Mouse (Mus musculus): ENCODE results near the gene Tiparp. TPM values are rescaled to one million over a fixed set of nuclear protein-coding genes. Genes with fewer than 3 reads are reported as not detected.

The Tiparp gene
- polyA plus RNA-seq, 1 experiment from 2014 or later, result 39.0 TPM

DNA sequence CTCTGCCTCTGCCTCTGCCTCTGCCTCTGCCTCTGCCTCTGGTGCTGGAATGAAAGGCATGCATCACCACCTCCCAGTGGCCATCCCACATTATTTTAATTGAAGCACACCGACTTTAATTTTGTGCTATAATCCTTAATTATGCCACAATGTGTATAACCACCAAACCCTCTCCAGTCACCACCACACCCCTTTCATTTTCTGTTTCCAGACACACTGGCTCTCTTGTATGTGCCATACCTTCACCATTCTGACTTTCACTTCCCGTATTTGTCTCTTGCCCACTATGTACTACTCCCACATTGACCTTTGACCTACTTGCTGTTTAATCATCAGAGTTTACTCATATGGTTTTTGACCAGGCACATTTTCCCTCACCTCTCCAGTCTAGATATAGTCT, 12.5 kb upstream of the Tiparp start:
- ATAC-seq (ENCODE audit: insufficient number of reproducible peaks, low FRiP score, low TSS enrichment, low read depth), result no peak
- H3K9me3 ChIP-seq, result no peaks in the 10 kb centered on the region
- H3K9ac ChIP-seq, result no peak overlapping the region
- no peak overlapping the region for H3K27ac ChIP-seq
- H3K36me3 ChIP-seq, result no peaks in the 10 kb centered on the region
- 76% methylated on average over 2 of the region's 2 CpGs for WGBS
- H3K4me3 ChIP-seq, result no peak overlapping the region
- H3K4me1 ChIP-seq, result peaks cover 9% of the 10 kb centered on the region
- no peak overlapping the region for H3K4me2 ChIP-seq
- no peaks in the 10 kb centered on the region for H3K27me3 ChIP-seq

DNA sequence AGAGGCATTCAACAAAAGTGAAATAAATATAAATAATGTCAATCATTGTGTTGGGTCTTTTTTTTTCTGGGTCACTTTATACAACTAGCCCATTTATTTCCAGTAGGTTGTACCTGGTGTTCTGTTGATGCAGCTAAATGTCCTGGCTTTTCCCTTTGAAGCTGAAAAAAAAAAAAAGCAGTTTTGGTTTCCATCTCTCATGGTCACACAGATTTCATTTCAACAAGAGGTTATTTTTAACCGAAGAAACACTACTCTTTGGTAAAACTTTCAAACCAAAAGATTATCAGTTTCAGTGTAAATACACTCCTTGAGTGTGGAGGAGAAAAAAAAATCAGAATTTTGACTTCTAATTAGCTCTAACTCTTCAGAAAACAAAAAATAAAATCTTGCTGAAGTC, 11.7 kb upstream of the Tiparp start:
- Histone ChIP-seq H3K9me3 (no peaks in the 10 kb centered on the region), H3K36me3 (no peaks in the 10 kb centered on the region), H3K9ac (no peak overlapping the region), H3K4me3 (no peak overlapping the region), H3K4me2 (no peak overlapping the region), H3K27ac (no peak overlapping the region), H3K27me3 (no peaks in the 10 kb centered on the region), H3K4me1 (peaks cover 9% of the 10 kb centered on the region)
- 45% methylated on average over 1 of the region's 1 CpGs for WGBS
- ATAC-seq (ENCODE audit: insufficient number of reproducible peaks, low FRiP score, low TSS enrichment, low read depth), result no peak

DNA sequence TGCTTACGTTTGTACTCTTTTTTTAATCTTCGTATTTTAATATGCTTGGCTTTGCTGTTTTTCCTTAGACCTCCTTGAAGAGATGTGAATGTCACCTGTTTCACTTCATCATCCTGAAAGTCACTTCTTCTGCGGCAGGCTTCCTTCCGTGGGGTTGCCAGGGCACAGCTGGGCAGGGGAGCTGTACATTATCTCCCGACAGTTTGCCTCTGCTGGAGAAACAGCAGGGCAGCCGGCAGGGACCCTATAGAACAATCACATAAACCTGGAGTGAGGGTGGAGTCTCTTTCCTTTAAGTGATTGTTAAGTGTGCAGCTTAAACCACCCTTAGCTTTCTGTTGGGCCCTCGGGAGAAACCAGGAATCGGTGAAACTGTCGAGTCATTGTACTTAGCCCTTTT, 11.1 kb upstream of the Tiparp start:
- no peak for ATAC-seq (ENCODE audit: insufficient number of reproducible peaks, low FRiP score, low TSS enrichment, low read depth)
- no peaks in the 10 kb centered on the region for H3K27me3 ChIP-seq
- no peaks in the 10 kb centered on the region for H3K9me3 ChIP-seq
- H3K9ac ChIP-seq, result no peak overlapping the region
- no peak overlapping the region for H3K27ac ChIP-seq
- no peaks in the 10 kb centered on the region for H3K36me3 ChIP-seq
- H3K4me1 ChIP-seq, result peaks cover 9% of the 10 kb centered on the region
- 20% methylated on average over 9 of the region's 9 CpGs for WGBS
- no peak overlapping the region for H3K4me2 ChIP-seq
- no peak overlapping the region for H3K4me3 ChIP-seq

DNA sequence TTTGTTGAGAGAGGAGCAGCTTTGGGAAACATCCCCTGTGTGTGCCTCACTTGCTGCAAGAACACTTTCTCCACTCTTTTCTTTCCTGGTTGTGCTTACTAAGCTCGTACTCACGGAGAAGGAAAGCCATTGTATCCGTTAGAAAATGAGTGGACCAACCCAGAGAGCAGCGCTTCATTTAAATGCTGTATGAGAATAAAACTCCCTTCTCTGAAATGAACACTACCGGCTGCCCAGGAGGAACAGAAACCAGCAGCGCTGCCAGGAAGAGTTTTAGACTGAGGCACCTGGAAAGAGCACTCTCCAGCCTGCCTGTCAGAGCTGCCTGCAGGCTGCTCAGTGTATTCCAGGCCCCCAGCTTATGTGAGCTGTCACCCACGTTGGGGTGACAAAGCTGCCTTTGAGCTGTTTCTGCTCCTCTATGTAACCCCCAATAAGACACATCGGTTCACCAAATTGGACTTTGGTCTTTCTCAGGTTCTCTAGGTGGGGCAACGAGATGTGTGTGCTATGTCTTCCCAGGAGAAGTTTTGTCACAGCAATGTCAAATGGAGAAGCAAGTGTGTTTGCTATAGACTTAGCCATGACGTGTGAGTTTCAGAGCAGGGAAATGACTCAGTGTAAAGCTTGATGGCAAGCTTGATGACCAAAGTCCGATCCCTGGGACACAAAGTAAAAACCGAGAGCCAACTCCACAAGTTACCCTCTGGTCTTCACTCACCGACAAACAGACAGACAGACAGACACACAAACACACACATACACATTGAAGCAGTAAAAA, 10.3 kb upstream of the Tiparp start:
- Histone ChIP-seq H3K9ac (no peak overlapping the region), H3K4me3 (no peak overlapping the region), H3K27ac (no peak overlapping the region), H3K4me2 (no peak overlapping the region), H3K27me3 (no peaks in the 10 kb centered on the region), H3K36me3 (no peaks in the 10 kb centered on the region), H3K4me1 (peaks cover 9% of the 10 kb centered on the region), H3K9me3 (no peaks in the 10 kb centered on the region)
- ATAC-seq (ENCODE audit: insufficient number of reproducible peaks, low FRiP score, low TSS enrichment, low read depth), result no peak
- 57% methylated on average over 13 of the region's 13 CpGs for WGBS

DNA sequence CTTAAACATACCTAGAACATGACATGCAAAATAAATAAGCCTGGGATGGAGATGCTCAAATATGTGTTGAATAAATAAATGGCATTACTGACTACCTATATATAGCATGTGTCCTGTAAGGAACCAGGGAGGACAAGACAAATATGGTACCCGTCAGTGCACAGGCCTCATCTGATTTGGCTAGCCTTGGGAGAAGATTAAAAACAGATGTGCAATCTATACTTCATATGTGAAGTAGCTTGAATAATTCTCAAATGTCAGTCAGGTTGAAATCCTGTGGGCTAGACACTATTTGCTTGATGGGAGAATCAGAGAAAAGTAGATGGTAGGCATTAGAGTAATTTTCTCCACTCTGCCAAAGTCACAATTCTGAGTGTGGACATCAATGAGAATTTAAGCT, 6.8 kb upstream of the Tiparp start:
- no peak overlapping the region for H3K4me2 ChIP-seq
- H3K36me3 ChIP-seq, result no peaks in the 10 kb centered on the region
- H3K27ac ChIP-seq, result no peak overlapping the region
- H3K27me3 ChIP-seq, result no peaks in the 10 kb centered on the region
- WGBS, result 37% methylated on average over 1 of the region's 1 CpGs
- H3K9ac ChIP-seq, result no peak overlapping the region
- H3K9me3 ChIP-seq, result no peaks in the 10 kb centered on the region
- peaks cover 9% of the 10 kb centered on the region for H3K4me1 ChIP-seq
- ATAC-seq (ENCODE audit: insufficient number of reproducible peaks, low FRiP score, low TSS enrichment, low read depth), result no peak
- no peak overlapping the region for H3K4me3 ChIP-seq

DNA sequence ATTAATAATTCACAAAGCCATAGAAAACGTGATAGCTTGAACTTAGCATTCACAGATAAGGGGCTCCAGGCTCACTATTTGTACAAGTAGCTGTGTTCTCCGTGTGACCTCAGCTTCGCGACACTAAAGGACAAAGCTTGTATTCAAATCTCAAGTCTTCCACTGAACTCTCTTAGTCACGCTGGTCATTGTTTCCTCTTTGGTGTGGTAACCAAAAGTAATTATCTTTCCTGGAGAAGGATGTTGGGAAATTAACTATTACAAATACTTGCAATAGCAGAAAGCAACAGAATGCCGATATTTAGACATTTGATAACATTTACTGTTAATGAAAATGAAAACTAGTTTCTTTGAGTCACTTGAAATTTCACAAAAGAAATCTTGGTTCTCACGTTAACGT, 4.8 kb upstream of the Tiparp start:
- H3K4me2 ChIP-seq, result no peak overlapping the region
- no peak for ATAC-seq (ENCODE audit: insufficient number of reproducible peaks, low FRiP score, low TSS enrichment, low read depth)
- no peaks in the 10 kb centered on the region for H3K9me3 ChIP-seq
- no peaks in the 10 kb centered on the region for H3K4me1 ChIP-seq
- no peaks in the 10 kb centered on the region for H3K36me3 ChIP-seq
- H3K27me3 ChIP-seq, result no peaks in the 10 kb centered on the region
- no peak overlapping the region for H3K9ac ChIP-seq
- WGBS, result 86% methylated on average over 8 of the region's 8 CpGs
- H3K4me3 ChIP-seq, result no peak overlapping the region
- H3K27ac ChIP-seq, result no peak overlapping the region

DNA sequence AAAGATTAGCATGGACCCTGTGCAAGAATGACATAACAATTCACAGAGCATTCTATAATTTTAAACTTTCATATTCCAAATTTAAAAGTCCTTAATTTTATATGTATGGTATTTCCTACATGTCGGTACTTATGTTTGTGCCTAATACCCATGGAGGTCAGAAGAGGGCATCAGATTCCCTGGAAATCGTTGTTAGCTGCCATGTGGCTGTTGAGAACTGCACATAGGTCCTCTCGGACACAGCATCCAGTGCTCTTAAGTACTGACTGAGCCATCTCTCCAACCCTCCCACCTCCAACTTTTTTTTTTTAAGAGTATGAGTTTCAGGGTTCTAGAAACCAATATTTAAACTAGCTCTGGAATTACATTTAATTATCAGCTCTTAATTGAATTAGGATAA, 2.5 kb upstream of the Tiparp start:
- H3K36me3 ChIP-seq, result no peaks in the 10 kb centered on the region
- no peak for ATAC-seq (ENCODE audit: insufficient number of reproducible peaks, low FRiP score, low TSS enrichment, low read depth)
- H3K4me1 ChIP-seq, result no peaks in the 10 kb centered on the region
- H3K9me3 ChIP-seq, result no peaks in the 10 kb centered on the region
- H3K9ac ChIP-seq, result no peak overlapping the region
- no peaks in the 10 kb centered on the region for H3K27me3 ChIP-seq
- 80% methylated on average over 3 of the region's 3 CpGs for WGBS
- H3K4me2 ChIP-seq, result no peak overlapping the region
- no peak overlapping the region for H3K4me3 ChIP-seq
- no peak overlapping the region for H3K27ac ChIP-seq

DNA sequence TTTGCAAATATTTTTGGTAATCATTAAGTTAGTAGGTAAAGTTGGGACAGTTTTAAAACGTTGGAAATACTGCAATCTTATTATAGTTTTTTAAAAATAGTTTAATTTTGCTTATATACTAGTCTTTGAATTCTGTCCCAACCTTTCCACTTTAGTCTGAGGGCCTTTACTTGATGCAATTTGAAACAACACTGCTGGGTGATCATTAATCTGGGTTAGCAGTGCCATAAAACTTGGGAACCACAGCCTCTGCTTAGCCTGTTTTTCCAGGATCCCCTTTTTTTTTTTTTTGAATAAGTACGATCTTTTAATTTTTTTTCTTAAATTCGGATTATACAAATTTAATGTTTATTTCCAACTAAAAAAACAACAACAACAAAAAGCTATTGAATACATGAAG, 1.0 kb upstream of the Tiparp start:
- Histone ChIP-seq H3K9me3 (no peaks in the 10 kb centered on the region), H3K27me3 (no peaks in the 10 kb centered on the region), H3K4me3 (peak overlapping the region; percentile 94), H3K4me2 (peak overlapping the region; percentile 70), H3K27ac (peak overlapping the region; percentile 98; the same call in 1 of the 2 replicates), H3K9ac (no peak overlapping the region), H3K4me1 (no peaks in the 10 kb centered on the region), H3K36me3 (no peaks in the 10 kb centered on the region)
- WGBS, result 12% methylated on average over 3 of the region's 3 CpGs
- no peak for ATAC-seq (ENCODE audit: insufficient number of reproducible peaks, low FRiP score, low TSS enrichment, low read depth)

DNA sequence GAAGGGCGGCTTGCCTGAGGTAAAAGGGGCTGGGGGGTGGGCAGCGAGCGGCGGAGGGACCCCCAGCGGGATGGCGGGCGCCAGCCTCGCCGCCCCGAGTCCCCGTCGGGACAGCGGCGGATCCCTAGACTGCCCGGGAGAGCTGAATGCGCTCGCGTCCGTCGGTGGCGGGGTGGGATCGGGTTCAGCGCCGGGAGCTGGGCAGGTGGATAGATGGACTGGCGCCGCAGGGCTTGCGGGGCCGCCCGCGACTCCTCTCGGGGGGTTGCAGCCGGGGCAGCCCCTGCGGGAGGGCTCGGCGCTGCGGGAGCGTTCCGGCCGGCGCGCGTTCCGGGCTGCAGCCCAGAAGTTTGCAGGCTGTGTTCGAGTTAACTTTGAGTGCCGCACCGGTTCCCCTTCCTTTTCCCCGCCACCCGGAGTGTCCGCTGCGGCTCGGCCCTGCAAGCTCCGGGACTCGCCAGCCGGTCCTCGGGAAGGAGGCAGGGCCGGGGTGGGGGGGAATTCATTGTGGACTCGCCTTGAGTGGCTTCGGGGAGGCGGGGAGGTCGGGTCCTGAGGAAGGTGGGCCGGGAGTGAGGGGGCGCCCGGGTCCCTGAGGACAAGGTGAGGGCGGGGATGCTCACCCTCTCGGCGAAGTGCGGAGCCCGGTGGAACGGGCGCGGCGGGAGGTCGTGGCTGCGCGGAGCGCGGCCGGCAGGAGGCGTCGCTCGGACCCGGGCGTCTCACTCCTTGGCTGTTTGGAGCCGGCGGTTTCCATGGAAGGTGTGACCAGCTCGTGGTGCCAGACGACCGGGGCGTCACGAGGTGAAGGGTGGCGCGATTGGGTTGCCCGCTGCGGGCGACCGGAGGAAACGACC, 632 bp downstream of the Tiparp start:
- H3K4me1 ChIP-seq, result 0 out of 2 replicates have a peak, but pooled peaks cover 2% of the 10 kb centered on the region
- peak overlapping the region; percentile 83 for H3K9ac ChIP-seq
- peak overlapping the region; percentile 70 for H3K4me2 ChIP-seq
- peak overlapping the region; percentile 94 for H3K4me3 ChIP-seq
- H3K27me3 ChIP-seq, result no peaks in the 10 kb centered on the region
- WGBS, result under 1% methylated on average over 93 of the region's 97 CpGs
- H3K27ac ChIP-seq, result peak overlapping the region; percentile 98
- no peaks in the 10 kb centered on the region for H3K9me3 ChIP-seq
- ATAC-seq (ENCODE audit: insufficient number of reproducible peaks, low FRiP score, low TSS enrichment, low read depth), result peak; percentile 21
- no peaks in the 10 kb centered on the region for H3K36me3 ChIP-seq

DNA sequence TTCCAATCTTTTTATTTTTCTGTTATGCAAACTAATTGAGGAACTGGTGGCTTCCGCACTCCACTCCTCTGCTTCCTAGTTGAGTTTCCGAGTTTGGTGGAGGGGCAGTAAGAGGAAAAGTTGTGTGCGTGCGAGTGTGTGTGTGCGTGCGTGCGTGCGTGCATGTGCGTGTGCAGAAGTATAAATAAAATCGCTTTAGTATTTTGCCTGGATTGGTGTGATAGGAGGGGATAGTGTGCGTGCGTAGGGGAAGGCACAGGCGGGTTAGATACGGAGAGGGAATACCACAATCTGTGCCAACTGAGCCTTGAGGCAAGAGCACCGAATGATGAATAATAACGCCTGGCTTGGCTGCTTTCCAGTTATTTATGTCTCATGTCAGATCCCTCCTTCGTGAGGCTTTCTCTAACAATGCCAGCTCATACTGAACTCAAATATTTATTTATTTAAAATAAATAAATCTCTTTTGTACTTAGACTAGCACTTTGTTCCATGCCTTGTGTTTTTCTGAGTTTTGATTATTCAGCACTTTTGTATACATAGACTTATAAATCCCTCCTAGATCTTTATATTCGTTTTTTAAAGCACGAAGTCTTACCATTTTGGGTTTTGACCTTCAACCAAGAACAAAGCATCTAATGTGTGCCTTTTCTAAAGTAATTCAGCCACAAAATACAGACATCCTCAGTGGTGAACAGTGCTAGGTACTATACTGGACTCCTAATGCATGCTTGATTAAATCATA, 1.4 kb downstream of the Tiparp start:
- H3K4me3 ChIP-seq, result peak overlapping the region; percentile 94
- no peak for ATAC-seq (ENCODE audit: insufficient number of reproducible peaks, low FRiP score, low TSS enrichment, low read depth)
- no peaks in the 10 kb centered on the region for H3K27me3 ChIP-seq
- H3K36me3 ChIP-seq, result no peaks in the 10 kb centered on the region
- peak overlapping the region; percentile 98 for H3K27ac ChIP-seq
- 0 out of 2 replicates have a peak, but pooled peaks cover 2% of the 10 kb centered on the region for H3K4me1 ChIP-seq
- no peaks in the 10 kb centered on the region for H3K9me3 ChIP-seq
- H3K9ac ChIP-seq, result peak overlapping the region; percentile 83
- WGBS, result 2% methylated on average over 19 of the region's 19 CpGs
- peak overlapping the region; percentile 70 for H3K4me2 ChIP-seq

DNA sequence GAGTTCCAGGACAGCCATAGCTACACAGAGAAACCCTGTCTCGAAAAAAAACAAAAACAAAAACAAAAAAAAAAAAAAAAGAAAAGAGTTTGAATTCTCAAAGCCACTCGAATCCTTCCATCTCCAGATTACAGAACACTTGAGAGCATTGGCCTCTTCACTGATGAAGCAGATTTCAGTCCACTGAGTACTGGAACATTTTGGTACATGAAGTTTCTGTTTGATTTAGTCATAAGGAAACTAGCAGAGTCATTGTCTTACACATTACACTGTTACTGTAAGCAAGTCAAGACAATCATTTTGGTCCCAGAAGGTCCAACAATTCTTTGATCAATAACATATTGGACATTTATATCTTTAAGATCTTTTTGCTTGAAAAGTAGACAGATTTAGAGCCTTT, 4.8 kb downstream of the Tiparp start:
- H3K27ac ChIP-seq, result no peak overlapping the region
- no peak overlapping the region for H3K4me2 ChIP-seq
- H3K9me3 ChIP-seq, result no peaks in the 10 kb centered on the region
- no peak for ATAC-seq (ENCODE audit: insufficient number of reproducible peaks, low FRiP score, low TSS enrichment, low read depth)
- H3K9ac ChIP-seq, result no peak overlapping the region
- no peak overlapping the region for H3K4me3 ChIP-seq
- WGBS, result 91% methylated on average over 2 of the region's 2 CpGs
- H3K4me1 ChIP-seq, result 0 out of 2 replicates have a peak, but pooled peaks cover 2% of the 10 kb centered on the region
- no peaks in the 10 kb centered on the region for H3K36me3 ChIP-seq
- no peaks in the 10 kb centered on the region for H3K27me3 ChIP-seq
